Mouse (Mus musculus) retina, embryonic 14.5 days (tissue): ENCODE measurements at regions not wholly inside any gene's neighbourhood (a gene's known extent, or its start where the extent isn't known, plus 50 kb on each side); places are given as distances from the start of the nearest gene placed in this dataset.
A peak's percentile ranks its signal among the peaks of the same experiment; 100 is the strongest.

Source experiments
- DNase-seq: peaks from one replicate; pipeline ENCODE4 v3.0.0-alpha.2; 2015; ENCODE audit warnings: low spot score

- DNase-seq = no peak
These were observed 146.1 kb upstream of the Ccnd2 start for GRCm38 (mm10) chr6:127298105-127298504.

- no peak for DNase-seq
These were observed 135.2 kb upstream of the Parp11 start for GRCm38 (mm10) chr6:127311192-127312054.

DNA sequence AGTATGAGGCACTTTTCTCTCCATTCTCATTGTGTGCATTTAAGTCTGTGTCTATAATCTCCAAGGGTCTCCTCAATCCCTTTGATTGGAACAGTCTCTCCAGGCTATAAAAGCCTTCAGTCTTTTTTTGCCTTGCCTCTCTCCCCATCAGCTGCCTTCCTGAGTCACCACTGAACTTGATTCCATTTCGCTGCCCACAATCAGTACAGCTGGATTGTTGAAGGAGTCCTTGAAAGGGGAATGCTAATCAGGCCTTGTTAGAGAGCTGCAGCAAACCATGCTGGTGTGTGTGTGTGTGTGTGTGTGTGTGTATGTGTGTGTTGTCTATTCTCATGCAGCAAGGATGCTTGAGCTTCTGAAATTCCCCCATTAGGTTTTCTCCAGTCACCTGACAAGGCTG, 129.3 kb upstream of the Parp11 start:
- DNase-seq = no peak

DNA sequence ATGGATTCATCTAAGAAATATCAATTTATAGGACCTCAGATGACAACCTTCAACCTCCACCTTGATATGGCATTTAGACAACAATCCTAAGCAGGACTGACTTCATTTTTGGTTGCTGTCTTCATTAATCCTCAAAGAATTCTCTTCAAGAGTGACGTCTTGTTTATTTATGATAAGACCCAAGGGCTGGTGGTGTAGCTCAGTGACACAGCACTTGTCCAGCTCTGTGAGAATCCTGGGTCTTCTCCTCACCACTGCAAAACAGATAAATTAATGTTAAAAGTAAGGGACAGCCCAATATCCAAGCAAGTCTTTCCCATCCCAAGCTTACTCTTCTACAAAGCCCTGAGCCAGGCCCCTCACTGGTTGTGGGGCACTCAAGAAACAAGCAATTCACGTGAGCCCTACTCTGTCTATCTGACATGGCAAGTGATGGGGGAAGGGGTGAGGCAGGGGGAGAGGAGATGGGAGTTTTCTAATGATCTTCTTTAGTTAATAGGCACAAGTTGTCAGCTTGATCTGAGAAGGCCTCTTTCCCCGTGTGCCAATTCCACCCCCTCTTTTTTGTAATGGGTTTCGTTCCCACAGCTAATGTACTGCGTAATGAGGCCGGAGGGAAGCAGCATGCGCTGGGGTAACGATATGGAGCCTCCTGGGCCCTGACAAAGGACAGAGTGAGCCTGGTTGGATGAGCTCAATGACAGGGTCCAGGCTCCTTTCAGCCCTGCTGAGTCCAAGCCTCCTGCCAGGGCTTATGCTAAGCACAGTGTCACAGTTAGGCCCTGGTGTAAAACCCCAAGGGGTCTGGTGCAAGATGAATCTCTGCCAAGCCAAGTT, 127.7 kb upstream of the Parp11 start:
- DNase-seq = peak; percentile 59

DNA sequence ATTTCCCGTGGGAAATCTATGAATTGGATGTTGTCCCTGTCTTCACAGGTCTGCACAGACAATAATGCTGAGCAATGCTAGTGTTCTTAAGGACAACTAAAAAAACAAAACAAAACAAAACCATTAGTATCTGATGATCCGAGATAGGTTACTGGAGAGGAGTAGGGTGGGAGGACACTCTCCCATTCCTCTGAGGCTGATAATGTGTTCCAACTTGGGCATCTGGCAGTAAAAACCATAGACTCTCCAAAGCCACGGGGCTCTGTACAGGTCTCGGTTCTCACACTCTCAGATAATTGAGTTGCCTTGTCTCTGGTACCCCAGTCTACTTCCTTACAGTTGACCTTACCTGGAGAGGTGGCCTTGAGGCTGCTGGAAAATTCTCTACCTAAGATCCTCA, 126.0 kb upstream of the Parp11 start:
- no peak for DNase-seq

DNA sequence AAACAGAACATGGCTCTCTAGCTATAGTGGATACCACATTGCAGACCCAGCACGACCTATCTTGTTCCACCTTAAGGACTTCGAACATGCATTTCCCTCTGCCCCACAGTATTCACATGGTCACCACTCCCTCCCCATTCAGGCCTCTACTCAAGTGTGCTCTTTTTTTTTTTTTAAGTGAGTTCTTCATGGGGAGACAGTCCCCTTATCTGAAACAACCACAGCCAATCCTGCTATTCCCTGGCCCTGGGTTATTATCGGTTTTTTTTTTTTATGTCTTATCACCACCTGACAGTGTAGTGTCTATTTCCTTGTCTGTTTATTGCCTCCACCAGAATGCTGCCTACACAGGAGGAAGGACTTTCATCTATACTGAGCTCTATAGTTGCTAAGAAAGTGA, 125.6 kb upstream of the Parp11 start:
- DNase-seq = no peak

- no peak for DNase-seq
These were observed 124.2 kb upstream of the Parp11 start for GRCm38 (mm10) chr6:127322398-127322797.

DNA sequence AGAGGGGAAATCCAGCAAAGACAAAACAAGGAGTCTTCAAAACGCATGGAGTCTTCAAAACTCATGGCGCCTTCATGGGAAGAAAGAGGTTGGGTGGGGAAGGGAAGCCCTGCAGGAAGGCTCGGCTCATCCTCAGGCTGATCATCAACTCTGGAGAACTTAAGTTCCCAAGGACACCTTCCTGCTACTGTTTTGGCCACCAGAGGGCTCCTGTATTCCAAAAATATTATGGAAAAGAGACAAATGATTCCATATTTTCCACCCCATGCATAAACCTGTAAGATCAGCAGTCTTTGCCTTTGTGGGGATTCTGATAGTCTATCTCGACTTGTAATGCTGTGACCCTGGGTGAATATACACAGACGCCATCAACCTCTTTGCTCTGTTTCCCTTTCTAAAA, 121.7 kb upstream of the Parp11 start:
- peak; percentile 72 for DNase-seq

GRCm38 (mm10) chr6:127325596-127326332, 120.9 kb upstream of the Parp11 start:
- DNase-seq = no peak

GRCm38 (mm10) chr6:127326333-127326729, 120.3 kb upstream of the Parp11 start:
- no peak for DNase-seq

DNA sequence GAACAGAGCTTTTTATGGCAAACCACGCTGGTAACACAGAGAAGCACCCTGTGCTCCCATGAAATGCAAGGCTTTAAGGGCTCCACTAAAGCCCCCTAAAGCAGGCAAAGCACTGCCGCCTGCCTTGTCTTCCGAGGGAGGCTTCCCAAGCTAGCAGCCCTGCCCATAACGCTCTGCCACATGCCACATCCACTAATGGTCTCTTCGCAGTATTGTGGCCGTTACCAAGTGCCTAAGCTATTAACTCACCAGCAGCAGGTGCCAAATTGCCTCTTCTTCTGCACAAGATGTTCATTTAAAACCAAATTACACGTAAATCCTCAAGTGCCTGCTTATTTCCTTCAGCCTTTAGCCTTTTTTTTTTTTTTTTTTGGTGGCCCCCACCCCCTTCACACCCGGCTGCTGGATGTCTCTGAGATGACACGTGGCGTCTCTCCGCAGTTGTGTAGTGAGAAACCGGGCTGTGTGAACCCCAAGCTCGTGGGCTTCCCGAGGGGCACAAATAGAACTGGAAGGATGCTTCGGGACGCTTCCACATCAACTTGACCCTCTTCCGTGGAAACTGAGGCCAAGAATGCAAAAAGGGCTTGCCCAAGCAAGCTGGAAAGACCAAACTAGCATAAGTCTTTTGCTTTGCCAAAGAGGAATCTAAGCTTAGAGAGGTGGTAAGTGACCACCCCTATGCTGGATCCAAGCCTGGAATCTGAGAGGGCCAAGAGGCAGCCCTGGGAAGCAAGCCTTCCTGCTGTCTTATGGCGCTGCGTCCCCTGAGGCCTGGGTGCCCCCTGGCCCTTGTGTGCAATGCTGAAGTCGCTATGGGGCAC, 117.2 kb upstream of the Parp11 start:
- no peak for DNase-seq

GRCm38 (mm10) chr6:127330015-127330705, 116.5 kb upstream of the Parp11 start:
- DNase-seq = peak; percentile 83

DNA sequence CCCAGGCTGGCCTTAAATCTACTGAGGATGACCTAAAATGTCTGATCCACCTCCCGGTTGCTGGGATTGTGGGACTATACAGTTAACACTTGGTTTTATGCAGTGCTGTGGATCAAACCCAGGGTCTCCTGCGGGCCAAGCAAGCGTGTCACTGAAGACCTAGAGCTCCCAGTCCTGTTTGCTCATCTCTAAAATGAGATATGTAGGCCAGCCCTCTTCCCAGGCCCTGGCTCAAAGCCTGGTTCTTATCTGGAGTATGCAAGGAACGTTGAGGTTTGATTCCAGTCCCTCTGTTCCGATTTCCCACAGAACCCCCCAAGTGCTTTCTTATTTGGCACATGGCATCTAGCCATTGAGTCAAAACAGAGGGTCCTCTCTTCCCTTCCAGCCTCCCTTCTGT, 115.5 kb upstream of the Parp11 start:
- DNase-seq = no peak

DNA sequence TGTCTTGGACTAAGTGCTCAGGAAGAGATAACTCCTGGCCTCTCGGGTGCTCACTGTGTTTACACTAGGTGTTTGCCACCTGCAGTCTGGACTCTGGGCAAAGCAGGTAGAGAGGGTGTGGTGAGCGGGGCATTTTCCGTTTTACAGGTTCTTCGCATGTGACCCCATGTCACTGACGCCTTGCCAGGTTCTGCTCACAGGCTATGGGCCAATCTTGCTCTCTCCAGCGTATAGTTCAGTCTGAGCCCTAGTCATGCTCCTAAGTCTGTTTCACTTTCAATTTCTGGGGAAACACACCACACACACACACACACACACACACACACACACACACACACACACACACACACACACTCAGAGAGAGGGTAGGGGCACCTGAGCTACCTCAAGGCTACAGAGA, 112.4 kb upstream of the Parp11 start:
- DNase-seq = no peak

- no peak for DNase-seq
These were observed 111.2 kb upstream of the Parp11 start for GRCm38 (mm10) chr6:127335462-127335886.

DNA sequence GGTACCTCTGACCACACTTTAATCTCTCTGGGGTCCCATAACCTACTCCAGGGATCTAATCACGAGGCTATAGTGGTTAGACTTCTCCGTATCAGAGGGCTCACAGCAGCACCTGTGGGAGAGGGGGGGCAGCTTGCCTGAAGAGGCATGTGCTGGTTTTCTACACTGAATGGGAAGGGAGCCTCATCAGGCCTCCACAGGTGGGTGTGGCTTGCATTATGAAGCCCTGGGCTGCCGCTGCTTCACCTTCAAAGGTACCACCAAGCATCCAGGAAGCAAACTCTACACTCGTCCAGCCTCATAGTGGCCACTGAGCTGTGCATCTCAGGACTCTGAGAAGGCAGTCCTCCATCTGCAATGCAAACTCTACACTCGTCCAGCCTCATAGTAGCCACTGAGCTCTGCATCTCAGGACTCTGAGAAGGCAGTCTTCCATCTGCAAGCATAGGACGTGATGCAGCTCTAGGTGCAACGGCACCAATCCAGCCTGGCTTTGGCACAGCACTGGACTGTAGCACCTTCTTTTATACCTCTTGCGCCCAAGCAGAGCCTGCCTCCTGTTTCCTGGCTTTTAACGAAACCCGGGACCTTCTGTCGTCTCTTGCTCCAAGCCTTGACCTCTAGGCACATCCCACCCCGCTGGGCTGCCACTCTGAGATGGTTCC, 110.5 kb upstream of the Parp11 start:
- no peak for DNase-seq

DNA sequence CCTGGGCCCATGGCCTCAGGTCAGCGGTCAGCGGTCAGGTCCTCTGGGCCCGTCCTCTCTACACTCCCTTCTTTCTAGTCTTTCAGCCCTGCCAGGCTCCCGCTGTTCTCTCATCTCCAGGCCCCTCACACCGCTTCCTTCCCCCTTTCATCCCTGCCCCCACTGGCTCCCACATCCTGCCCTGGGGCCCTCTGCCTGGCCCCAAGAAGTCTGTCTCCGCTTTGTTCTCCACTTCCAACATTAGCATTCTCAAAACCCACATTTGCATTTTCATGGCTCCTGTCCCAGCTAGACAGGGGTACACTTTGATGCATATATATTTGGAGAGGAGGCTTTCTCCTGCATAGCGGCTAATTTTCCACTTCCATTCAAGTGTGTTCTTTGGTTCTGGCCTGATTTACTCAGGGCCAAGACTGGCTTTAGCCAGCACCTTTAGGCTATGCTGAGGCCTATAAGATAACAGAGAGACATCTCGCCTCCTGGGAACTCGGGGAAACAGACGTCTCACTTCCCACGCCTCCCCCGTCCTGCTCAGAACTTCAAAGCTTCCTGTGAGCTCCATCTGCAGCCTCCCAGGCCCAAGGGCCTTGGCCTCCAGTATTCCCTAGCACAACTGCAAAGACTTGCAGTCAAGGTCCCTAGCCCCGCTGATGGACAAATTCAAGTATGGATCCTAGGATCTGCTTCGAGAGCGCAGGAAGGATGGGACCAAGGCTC, 109.8 kb upstream of the Parp11 start:
- no peak for DNase-seq

DNA sequence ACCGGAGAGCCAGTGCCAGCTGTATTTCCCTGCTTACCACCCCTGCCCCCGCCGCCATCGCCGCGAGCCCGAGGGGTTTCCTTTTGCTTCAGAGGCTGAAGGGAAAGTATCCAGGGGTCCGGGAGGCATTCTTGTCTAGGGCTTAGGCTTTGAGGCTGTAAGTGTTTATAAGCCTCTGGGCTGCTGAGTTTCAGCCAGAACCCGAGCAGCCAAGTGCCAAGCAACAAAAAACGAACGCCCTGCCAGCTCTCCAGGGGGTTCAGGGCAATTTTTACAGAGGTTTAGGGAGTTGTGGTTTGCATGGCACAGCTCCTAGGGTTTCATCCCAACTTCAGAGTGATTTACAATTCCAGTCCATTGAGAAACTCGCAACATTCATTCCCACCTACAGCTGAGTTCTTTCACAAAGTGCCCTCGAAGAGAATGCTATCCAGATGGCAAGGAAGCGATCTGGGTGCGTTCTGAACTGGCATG, 109.2 kb upstream of the Parp11 start:
- no peak for DNase-seq

GRCm38 (mm10) chr6:127338412-127338811, 108.2 kb upstream of the Parp11 start:
- DNase-seq = no peak

DNA sequence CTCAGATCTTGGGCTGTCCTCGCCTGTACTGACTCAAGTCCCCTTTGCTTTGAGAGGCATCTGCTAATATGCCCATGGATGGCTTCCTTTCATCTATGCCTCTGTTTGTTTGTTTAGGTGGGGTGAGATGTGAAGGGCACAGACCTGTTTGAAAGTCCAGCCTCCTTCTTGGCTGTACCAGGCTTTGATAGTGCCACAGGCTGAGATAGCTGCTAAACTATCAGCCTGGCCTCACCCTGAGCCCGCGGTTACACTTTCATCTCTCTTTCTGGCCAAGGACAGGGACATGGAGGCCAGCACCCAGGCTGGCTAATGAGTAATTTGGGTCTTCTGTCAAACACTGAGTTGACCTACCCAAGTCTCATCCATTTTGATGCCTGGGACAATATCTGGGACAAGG, 105.0 kb upstream of the Parp11 start:
- DNase-seq = no peak
